Mouse (Mus musculus) thymus, postnatal 14 days (tissue): ENCODE measurements at regions not wholly inside any gene's neighbourhood (a gene's known extent, or its start where the extent isn't known, plus 50 kb on each side); places are given as distances from the start of the nearest gene placed in this dataset.

Source experiments
- DNase-seq: peaks from one replicate; pipeline ENCODE4 v3.0.0; 2021

DNA sequence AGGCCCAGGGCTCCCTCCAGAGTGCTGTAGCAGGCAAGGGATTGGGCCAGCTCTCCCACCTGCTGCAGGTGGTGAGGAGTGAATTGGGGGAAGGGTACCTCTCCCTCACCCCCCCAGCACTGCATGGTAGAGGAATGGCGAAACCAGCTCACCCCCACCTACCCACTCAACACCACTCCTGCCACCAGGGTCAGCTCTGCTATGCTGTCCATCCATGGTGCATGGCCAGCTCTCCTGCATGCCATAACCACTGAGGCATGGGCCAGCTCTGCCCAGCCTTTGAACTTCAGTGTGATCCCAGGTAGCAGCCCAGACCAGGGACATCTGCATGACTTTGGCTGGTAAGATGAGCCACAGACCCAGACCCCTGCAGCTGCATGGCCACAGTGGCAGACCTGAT, 168.5 kb upstream of the Sesn3 start:
- no peak for DNase-seq

- DNase-seq = no peak
Measured at GRCm38 (mm10) chr9:14108798-14109197, 166.1 kb upstream of the Sesn3 start.

DNA sequence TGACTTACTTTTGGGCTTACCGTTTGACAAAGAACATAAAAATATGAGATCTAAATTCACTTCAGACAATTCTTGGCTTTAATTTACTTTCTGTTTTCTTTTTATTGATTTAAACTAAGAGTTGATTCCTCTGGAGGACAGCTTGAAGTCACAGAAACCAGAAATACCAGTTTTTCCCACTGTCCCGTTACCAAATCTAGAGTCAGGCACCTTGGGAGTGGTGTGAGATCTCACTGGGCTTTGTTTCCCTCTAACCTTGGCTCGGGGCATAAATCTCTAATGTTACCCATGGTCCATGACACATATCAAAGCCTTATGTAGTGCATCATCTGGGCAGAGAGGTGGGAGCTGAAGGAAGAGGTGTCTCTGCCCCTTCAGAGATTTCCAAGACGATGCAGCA, 165.4 kb upstream of the Sesn3 start:
- no peak for DNase-seq

DNA sequence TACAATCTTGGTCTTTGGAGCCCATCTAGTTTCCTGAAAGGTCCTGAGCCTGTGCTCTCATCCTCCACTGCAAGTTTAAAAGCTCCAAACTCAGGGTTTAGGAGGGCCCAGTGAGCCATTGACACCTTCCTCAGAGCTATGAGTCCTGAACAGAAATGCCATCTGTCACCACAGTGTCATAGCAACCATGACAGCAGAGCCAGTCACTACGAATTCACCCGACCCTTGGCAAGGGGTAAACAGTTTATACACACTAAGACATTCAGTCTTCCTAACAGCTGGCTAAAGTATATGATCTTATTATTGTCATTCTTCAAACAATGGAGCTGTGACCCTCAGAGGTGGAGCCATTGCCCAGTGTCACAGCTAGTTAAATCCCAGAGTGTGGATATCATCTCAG, 163.2 kb upstream of the Sesn3 start:
- no peak for DNase-seq

DNA sequence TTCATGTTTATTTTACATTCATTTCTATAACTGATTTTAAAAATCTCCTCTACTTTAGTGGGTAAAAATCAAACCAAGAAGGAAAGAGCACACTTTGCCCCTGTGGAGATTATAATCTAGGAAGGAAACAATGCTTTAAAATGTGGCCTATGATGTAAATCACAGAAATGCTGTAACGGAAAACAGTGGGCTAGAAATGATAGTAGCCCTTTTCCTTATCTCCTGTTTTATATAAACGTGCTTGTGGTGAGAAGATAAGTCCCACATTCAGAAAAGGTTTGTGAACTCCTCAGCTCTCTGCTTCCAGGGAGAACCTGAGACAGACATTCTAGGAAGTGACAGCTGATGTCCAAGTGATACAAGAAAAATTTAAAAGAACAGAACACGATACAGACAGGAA, 159.3 kb upstream of the Sesn3 start:
- no peak for DNase-seq

DNA sequence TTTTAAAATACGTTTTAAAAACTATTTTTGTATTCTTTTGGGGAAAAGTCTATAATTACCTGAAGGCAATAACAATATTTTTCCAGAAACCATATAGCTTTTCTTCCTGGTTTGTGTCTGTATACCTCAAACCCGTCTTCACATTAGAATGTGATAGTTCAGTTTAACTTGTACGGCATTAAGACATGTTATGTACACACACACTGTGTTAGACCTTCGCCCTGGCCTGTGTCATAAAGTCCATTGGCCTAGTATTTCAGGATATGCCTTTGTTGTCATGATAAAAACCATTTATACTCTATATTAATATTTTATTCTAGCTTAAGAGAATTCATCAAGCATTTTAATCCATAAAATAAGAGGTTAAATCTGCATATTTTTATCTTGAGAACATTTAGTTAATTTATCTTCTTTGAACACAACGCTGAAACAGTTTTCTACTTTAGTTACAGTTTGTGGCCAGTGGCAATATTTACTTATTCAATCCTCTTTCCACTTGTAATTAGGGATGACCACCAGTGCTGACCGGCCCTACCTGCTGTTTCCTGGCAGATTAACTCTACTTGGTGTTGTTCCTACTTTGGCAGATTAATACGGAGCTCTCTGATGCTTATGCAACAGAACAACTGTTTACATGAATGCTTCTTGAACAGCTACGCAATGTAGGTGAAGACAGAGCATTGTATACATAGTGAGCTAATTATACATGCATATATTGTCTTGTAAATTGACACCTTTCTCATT, 158.6 kb upstream of the Sesn3 start:
- no peak for DNase-seq

GRCm38 (mm10) chr9:14133372-14133771, 141.5 kb upstream of the Sesn3 start:
- DNase-seq = no peak

GRCm38 (mm10) chr9:14134894-14135450, 139.9 kb upstream of the Sesn3 start:
- DNase-seq = no peak

DNA sequence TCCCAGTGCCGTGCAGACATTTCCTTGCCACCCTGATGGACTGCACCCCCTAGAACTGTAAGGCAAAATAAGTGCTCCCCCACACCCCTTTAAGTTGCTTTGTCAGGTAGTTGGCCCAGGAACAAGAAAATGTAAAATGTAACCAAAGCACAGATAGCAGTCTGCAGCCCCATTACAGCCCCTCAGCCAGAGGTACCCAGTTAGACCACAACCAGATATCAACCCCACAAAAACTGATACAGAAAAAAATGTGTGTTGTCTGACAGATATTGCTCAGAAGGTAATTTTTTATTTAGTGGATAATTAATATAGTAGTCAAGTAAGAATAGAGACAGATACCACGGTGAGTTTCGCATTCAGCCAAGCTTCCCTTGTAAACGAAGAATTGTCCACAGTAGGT, 133.5 kb upstream of the Sesn3 start:
- DNase-seq = no peak

GRCm38 (mm10) chr9:14143988-14144387, 130.9 kb upstream of the Sesn3 start:
- no peak for DNase-seq

DNA sequence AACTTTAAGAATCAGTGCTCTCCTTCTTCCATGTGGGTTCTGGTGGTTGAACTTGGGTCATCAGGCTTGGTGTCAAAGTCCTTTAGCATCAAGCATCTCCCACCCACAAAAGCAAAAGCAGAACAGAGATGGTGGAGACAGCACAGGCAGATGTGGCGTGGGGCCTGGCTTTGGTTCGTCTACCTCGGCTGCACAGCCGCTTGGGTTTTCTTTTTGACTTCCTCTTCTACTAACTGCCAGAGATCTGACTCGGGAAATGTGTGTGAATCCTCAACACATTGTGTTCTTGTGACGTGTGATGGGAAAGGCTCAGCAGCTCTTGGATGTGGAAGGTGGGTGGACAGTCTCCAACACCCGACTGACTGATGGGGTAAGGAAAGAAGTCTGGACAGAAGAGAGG, 127.8 kb upstream of the Sesn3 start:
- no peak for DNase-seq

GRCm38 (mm10) chr9:14147731-14148130, 127.1 kb upstream of the Sesn3 start:
- DNase-seq = no peak

- DNase-seq = no peak
Measured at GRCm38 (mm10) chr9:14150288-14150687, 124.6 kb upstream of the Sesn3 start.

DNA sequence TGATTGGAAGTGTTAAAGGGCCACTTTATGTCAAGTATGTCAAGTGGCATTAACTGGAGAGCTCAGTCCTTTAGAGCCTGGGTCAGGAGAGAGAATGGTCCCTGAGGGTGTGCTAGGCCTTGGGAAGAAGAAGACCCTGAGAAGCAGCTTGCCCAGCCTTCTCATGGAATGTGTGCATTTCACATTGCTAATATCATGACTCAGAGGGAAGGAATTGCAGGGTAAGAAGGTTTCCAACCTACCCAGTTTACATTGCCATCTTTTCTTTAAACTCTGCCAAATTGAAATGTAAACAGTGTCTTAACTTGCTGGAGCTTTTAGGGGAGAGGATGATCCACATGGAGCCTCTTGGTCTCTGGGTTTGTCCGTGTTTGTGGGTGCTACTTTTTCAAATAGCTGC, 117.9 kb upstream of the Sesn3 start:
- DNase-seq = no peak

DNA sequence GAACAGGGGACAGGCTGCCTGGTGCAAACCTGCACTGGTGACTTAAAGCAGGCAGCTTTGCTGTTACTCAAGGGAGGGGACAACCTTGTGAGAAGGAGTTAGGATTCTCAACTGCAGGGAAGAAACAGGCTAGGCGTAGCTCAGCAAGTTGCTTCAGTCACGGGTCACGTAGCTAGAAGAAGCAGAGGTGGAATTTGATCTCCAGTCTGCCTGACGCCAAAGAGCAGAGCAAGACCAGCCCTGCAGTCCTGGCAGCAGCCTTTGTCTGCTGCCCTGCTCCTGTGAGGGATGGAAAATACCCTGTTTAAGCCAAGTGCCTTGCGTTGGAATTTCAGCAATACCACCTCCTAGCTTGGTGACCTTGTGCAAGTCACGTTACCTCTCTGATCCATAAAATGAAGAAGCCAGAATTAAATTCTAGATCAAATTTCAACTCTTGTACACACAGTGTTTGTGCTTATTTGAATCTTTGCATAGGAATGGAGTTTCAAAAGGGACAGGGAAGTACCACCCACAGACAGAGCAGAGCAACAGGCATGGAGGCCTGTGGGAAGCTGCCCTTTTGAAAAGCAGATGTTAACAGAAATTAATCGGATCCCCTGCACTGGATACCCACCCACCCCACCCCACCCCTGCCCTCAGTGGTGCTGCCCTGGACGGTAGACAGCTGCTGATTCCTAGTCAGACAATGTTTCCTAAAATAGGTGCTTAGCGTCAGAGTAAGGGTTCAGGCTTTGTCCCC, 116.6 kb upstream of the Sesn3 start:
- no peak for DNase-seq

DNA sequence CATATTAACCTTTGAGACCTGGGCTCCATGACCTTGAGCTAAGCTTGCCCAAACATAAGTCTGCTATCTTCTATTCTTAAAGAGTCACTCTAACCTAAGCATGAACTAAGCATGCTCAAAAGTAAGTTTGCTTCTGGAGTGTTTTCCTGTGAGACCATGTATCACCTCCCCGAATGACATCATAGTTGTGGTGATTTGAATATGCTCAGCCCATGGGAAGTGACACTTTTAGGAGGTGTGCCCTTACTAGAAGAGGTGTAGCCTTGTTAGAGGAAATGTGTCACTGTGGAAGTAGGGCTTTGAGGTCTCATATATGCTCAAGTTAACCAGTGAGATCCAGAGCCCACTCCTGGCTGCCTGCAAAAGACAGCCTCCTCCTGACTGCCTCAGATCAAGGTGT, 114.7 kb upstream of the Sesn3 start:
- DNase-seq = no peak

- no peak for DNase-seq
Measured at GRCm38 (mm10) chr9:14171589-14172240, 103.2 kb upstream of the Sesn3 start.

DNA sequence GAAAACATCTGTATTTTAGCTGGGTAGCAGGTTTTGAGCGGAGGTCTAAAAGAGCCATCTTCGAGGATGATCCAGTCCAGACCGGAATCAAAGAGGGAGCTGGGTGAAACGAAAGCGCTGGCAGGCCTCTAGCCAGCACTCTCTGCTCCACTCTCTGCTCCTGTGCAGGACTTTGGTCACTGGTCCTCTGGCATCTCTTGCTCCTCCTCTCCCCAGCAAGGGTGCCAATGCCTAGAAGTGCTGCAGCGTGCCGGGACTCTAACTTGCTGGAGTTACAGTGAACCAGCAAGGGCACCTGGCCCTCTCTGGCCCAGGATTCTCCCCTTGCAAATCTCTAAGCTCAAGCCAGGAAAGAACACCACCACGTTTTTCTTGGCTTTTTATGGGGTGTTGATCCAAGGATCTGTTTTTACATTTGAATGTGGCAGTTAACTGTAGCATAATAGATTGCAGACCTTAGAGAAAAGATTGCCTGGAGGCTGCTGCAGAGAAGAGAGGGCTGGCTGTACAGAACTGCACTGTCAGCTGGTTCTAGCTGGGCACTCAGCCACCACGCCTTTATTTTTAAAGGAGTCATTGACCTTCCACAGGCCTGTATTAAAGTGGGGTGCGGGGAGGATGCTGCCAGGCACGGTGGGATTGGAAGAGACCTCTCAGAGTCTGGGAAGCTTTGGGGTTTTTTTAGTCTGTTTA, 101.1 kb upstream of the Sesn3 start:
- no peak for DNase-seq

DNA sequence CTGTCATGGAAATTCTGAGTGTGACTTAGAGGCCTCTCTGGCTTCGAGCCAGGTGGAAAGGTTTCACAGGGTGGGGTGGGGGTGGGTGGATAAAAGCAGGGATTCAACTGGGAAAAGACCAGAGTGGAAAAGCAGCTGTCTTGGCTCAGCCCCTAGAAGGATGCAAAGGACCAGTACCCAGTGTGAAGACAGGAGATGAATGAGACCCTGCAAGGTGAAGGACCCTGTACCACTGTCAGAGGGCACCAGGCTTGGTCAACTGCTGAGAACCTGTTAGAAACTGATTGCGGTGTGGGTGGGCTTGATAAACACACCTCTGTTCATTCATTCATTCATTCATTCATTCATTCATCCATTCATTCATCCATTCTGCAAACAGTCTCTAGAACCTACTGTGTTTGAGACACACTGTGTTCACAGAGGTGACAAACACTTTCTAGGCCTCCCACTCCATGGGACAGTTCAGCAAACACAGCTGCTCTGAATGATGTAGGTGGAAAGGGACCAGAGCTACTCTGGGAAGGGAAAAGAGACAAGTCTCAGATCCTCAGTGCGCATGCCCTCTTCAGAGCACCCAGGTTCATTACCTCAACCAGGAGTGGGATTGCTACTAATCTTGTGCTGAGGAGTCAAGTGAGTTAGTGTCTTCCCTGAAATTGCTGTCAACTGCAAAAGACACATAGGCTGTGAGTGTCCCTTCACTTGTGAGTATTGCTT, 100.4 kb upstream of the Sesn3 start:
- DNase-seq = no peak

- no peak for DNase-seq
Measured at GRCm38 (mm10) chr9:14175041-14175881, 99.6 kb upstream of the Sesn3 start.

GRCm38 (mm10) chr9:14179777-14180176, 95.1 kb upstream of the Sesn3 start:
- no peak for DNase-seq

DNA sequence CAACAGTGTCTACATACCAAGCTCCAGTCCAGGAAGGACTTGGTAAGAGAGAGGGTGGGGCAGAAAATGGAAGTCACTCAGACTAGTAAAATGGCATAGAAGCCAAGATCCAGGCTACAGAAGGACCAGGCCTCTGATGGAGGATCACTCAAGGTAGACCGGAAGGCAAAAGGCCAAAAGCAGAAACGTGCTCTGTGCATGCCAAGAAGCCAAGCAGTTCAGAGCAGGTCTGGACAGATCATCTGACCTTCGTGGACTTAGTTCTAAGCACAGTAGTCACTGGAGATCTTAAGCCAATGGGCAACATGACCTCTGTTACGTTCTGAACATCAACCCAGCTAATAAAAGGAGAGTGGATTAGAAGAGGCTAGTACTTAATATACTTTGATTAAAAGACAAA, 90.6 kb upstream of the Sesn3 start:
- no peak for DNase-seq
